Mouse (Mus musculus) intestine, postnatal 0 days (tissue): Measurements from ENCODE around the gene Map4. TPM values are rescaled to one million over a fixed set of nuclear protein-coding genes. Genes with fewer than 3 reads are reported as not detected.
"Not testable (repeated sequence)": the region's sequence is repeated elsewhere in the genome, so short reads cannot be mapped to it uniquely, and the experiment has no call there.

Source experiments
- ATAC-seq: fragments of 200-750 bp; cut with Nextera tagmentation; 2 replicates; pipeline ENCODE4 v1.8.0; 2017; ENCODE audit warnings: mild to moderate bottlenecking, moderate TSS enrichment, moderate library complexity
- H3K27ac ChIP-seq: fragments of 300-500 bp; sonication (generic); 2 replicates; pipeline ENCODE4 v1.5.1; 2014; ENCODE audit warnings: mild to moderate bottlenecking, low read depth, low read length, moderate library complexity
- H3K27me3 ChIP-seq: fragments of 300-500 bp; sonication (generic); replicated peaks from 2 replicates; pipeline ENCODE4 v1.6.1; 2014; ENCODE audit warnings: low read length, mixed read lengths; ENCODE audit not compliant: control insufficient read depth, insufficient read depth
- H3K36me3 ChIP-seq: fragments of 300-500 bp; sonication (generic); 2 replicates; pipeline ENCODE4 v1.6.1; 2014; ENCODE audit warnings: mild to moderate bottlenecking, moderate library complexity; ENCODE audit not compliant: control insufficient read depth, insufficient read depth
- H3K4me1 ChIP-seq: fragments of 300-500 bp; sonication (generic); replicated peaks from 2 replicates; pipeline ENCODE4 v1.6.1; 2014; ENCODE audit warnings: antibody characterized with exemption, low read length, mixed read lengths; ENCODE audit not compliant: control insufficient read depth, insufficient read depth
- H3K4me2 ChIP-seq: fragments of 300-500 bp; sonication (generic); replicated peaks from 2 replicates; pipeline ENCODE4 v1.6.1; 2014; ENCODE audit warnings: low read depth, mild to moderate bottlenecking, moderate library complexity
- H3K4me3 ChIP-seq: fragments of 300-500 bp; sonication (generic); 2 replicates; pipeline ENCODE4 v1.5.1; 2014; ENCODE audit warnings: low read depth, low read length
- H3K9ac ChIP-seq: fragments of 300-500 bp; sonication (generic); 2 replicates; pipeline ENCODE4 v1.6.1; 2014; ENCODE audit warnings: mild to moderate bottlenecking, low read depth, low read length
- H3K9me3 ChIP-seq: fragments of 300-500 bp; sonication (generic); 2 replicates; pipeline ENCODE4 v1.6.1; 2016; ENCODE audit warnings: mixed run types; ENCODE audit not compliant: control insufficient read depth
- CTCF ChIP-seq: sonication (generic); IDR thresholded peaks from 2 replicates; pipeline ENCODE4 v1.5.1; 2016; ENCODE audit warnings: low read depth, mild to moderate bottlenecking, control low read depth, antibody characterized with exemption, moderate library complexity
- WGBS: fragments of 180-500 bp; shearing (Covaris S2); extraction: QIAGEN DNeasy Blood & Tissue Kit; methylation state at CpG from one replicate; pipeline ENCODE4 v1.1.7; 2014; 5-methylcytosine and 5-hydroxymethylcytosine counted together
- polyA plus RNA-seq: library from polyadenylated mRNA; unstranded; fragments of >200 nt; fragmentation: Nextera tagmentation; extraction: Ambion mirVana; gene quantifications from 2 replicates; pipeline ENCODE4 v1.2.1, GENCODE M21; 2015

Map4 gene
- polyA plus RNA-seq, 1 experiment from 2014 or later: 26.0 TPM

- 38% methylated on average over 3 of the region's 3 CpGs for WGBS
- no peak overlapping the region for H3K4me3 ChIP-seq
- H3K27me3 ChIP-seq: no peaks in the 10 kb centered on the region
- no peak for ATAC-seq
- TF ChIP-seq CTCF: no peak
- H3K36me3 ChIP-seq: no peaks in the 10 kb centered on the region
- no peak overlapping the region for H3K9ac ChIP-seq
- peak overlapping the region; percentile 35; the same call in 1 of the 2 replicates for H3K27ac ChIP-seq
- no peaks in the 10 kb centered on the region for H3K9me3 ChIP-seq
- H3K4me1 ChIP-seq: no peaks in the 10 kb centered on the region
- H3K4me2 ChIP-seq: peak overlapping the region; percentile 39
Measured at GRCm38 (mm10) chr9:109969181-109969580, 37.9 kb downstream of the Map4 start.

GRCm38 (mm10) chr9:109969792-109970336 lies 38.6 kb downstream of the Map4 start:
- Histone ChIP-seq H3K27ac (no peak overlapping the region), H3K4me1 (no peaks in the 10 kb centered on the region), H3K4me3 (no peak overlapping the region), H3K9ac (no peak overlapping the region), H3K27me3 (no peaks in the 10 kb centered on the region), H3K36me3 (no peaks in the 10 kb centered on the region), H3K9me3 (no peaks in the 10 kb centered on the region), H3K4me2 (peak overlapping the region; percentile 30; the same call in 1 of the 2 replicates)
- TF ChIP-seq CTCF: no peak
- no peak for ATAC-seq
- WGBS: 44% methylated on average over 4 of the region's 4 CpGs

- H3K27me3 ChIP-seq, H3K4me1 ChIP-seq, H3K27ac ChIP-seq, H3K4me3 ChIP-seq, H3K9ac ChIP-seq, H3K4me2 ChIP-seq, H3K9me3 ChIP-seq, ATAC-seq, H3K36me3 ChIP-seq: not testable (repeated sequence)
- WGBS: 94% methylated on average over 5 of the region's 5 CpGs
Measured at GRCm38 (mm10) chr9:109971711-109972110, 40.5 kb downstream of the Map4 start.

- 85% methylated on average over 4 of the region's 4 CpGs for WGBS
- H3K9me3 ChIP-seq, H3K4me2 ChIP-seq, H3K27me3 ChIP-seq, ATAC-seq, H3K27ac ChIP-seq, H3K9ac ChIP-seq, H3K4me1 ChIP-seq, H3K4me3 ChIP-seq: not testable (repeated sequence)
- H3K36me3 ChIP-seq: peaks cover 21% of the 10 kb centered on the region
Measured at GRCm38 (mm10) chr9:109980223-109980622, 49.0 kb downstream of the Map4 start.

GRCm38 (mm10) chr9:109985416-109985815 lies 54.2 kb downstream of the Map4 start:
- 39% methylated on average over 4 of the region's 4 CpGs for WGBS
- Histone ChIP-seq H3K4me2 (no peak overlapping the region), H3K9ac (no peak overlapping the region), H3K36me3 (peaks cover 22% of the 10 kb centered on the region), H3K9me3 (no peaks in the 10 kb centered on the region), H3K27me3 (no peaks in the 10 kb centered on the region), H3K4me3 (no peak overlapping the region), H3K27ac (no peak overlapping the region), H3K4me1 (no peaks in the 10 kb centered on the region)
- peak; percentile 51; the same call in 1 of the 2 replicates for ATAC-seq
- TF ChIP-seq CTCF: peak; percentile 91

GRCm38 (mm10) chr9:109989084-109989483 lies 57.8 kb downstream of the Map4 start:
- 78% methylated on average over 1 of the region's 1 CpGs for WGBS

GRCm38 (mm10) chr9:109997441-109997840 lies 66.2 kb downstream of the Map4 start:
- H3K27me3 ChIP-seq: no peaks in the 10 kb centered on the region
- no peak for TF ChIP-seq CTCF
- peaks cover 6% of the 10 kb centered on the region; the same call in 1 of the 2 replicates for H3K36me3 ChIP-seq
- H3K27ac ChIP-seq: no peak overlapping the region
- H3K9ac ChIP-seq: no peak overlapping the region
- H3K9me3 ChIP-seq: no peaks in the 10 kb centered on the region
- no peak overlapping the region for H3K4me3 ChIP-seq
- H3K4me1 ChIP-seq: no peaks in the 10 kb centered on the region
- H3K4me2 ChIP-seq: no peak overlapping the region
- no peak for ATAC-seq
- WGBS: 94% methylated on average over 4 of the region's 4 CpGs

More at GRCm38 (mm10) chr9:109989084-109989483, 57.8 kb downstream of the Map4 start:
- Histone ChIP-seq H3K36me3 (peaks cover 4% of the 10 kb centered on the region; the same call in 1 of the 2 replicates), H3K9ac (no peak overlapping the region), H3K4me1 (no peaks in the 10 kb centered on the region), H3K27ac (no peak overlapping the region), H3K9me3 (no peaks in the 10 kb centered on the region), H3K4me2 (no peak overlapping the region), H3K4me3 (no peak overlapping the region), H3K27me3 (no peaks in the 10 kb centered on the region)
- no peak for ATAC-seq
- no peak for TF ChIP-seq CTCF
